Mouse (Mus musculus) monocyte, adult 2 months (primary cell): ENCODE results near the gene 4930415O20Rik.
"Not testable (repeated sequence)": the region's sequence is repeated elsewhere in the genome, so short reads cannot be mapped to it uniquely, and the experiment has no call there.

Experiments used
- DNase-seq, 2 experiments: peaks; one replicate each; pipeline ENCODE4 v3.0.0; 2022; ENCODE audit warnings: low spot score in 2 of 2, low read depth in 1 of 2

The 4930415O20Rik gene

DNA sequence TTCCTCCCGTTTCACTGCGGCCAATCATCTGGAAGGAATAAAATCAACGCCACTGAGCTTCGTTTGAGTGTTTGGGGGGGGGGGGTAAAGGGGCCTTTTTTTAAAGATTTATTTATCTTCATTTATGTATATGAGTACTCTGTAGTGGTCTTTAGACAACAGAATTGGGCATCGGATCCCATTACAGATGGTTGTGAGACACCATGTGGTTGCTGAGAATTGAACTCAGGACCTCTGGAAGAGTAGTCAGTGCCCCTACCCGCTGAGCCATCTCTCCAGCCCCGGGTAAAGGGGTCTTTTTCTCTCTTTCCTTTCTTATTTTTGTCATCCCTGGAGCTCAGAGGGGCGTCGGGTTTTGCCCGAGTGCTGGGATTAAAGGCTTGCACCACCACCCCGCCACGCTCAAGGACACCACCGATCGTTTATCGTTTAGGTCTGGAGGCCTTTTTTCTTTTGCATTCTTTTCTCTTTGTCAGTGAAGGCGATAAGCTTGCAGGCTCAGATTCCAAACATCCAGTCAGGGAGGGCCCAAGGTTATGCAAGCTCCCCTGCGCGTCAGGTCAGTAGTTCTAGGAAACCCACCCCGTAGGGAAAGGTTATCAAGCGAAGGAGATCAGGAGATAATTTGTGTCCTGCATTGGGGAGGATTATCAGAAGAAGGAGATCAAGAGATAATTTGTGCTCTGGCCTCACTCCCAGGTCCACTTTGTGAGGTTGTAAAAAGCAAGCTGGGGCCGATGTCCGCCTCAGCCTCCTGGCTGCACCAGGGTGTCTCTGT, 2.4 kb upstream of the 4930415O20Rik start:
- DNase-seq: no peak

GRCm38 (mm10) chr15:98569216-98569615, 1.6 kb upstream of the 4930415O20Rik start:
- no peak for DNase-seq

DNA sequence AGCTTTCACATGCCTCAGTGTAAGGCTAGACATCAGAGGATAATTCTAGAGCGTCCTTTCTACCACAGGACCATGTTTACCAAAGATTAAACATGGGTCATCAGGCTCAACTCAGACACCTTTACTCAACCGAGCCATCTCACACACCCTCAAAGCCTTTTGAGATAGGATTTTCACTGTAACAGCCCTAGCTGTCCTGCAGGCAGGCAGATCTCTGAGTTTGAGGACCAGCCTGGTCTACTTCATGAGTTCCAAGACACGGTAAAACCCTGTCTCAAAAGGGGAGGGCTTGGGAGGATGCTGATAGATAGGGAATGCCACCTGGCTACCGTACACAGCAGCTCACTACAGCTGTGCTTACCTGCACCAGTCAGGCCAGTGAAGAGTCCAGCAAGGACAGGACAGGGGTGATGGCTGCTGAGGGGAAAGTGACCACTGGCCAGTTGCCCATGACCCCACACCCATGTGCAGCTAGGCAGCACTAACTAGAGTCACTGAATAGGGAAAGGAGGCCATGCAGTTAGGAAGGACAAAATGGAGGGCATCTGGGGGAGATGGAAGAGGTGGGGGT, 924 bp upstream of the 4930415O20Rik start:
- no peak for DNase-seq

DNA sequence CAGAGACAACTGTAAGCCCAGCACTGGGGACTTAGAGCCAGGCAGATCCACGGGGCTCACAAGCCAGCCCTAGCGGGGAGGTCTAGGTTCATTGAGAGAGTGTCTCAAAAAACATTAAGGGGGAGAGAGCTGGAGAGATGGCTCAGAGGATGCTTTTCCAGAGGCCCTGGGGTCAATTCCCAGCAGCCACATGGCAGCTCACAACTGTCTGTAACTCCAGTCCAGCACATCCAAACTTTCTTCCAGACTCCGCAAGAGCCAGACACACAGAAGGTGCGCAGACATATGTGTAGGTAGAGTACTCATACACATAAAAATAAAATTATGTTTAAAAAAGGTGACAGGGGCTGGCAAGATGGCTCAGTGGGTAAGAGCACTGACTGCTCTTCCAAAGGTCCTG, 2.5 kb downstream of the 4930415O20Rik start:
- no peak for DNase-seq

- DNase-seq: no peak
Measured at GRCm38 (mm10) chr15:98579310-98579709, 8.5 kb downstream of the 4930415O20Rik start.

- DNase-seq: peak in 1 of 2 experiments; percentile 30
Measured at GRCm38 (mm10) chr15:98579795-98580464, 9.1 kb downstream of the 4930415O20Rik start.

GRCm38 (mm10) chr15:98582410-98582809, 11.6 kb downstream of the 4930415O20Rik start:
- DNase-seq: no peak

DNA sequence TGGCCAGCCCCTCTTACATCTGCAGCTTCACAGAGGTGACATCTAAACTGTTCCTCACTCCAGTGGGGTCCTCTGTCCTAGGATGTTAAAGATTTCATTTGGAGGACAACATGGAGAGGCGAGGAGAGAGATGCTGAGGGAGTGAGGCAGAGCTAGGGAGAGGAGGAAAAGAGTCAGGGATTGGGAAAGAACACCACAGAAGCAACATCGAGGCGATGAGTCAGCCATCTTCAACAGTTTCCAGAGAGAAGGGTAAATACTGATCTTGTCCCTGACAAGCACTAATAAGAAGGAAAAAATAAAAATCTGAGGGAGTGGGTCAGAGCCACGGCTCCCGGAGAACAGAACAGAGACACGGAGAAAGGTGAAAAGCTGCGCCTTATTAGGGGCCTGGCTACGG, 12.2 kb downstream of the 4930415O20Rik start:
- DNase-seq: no peak

DNA sequence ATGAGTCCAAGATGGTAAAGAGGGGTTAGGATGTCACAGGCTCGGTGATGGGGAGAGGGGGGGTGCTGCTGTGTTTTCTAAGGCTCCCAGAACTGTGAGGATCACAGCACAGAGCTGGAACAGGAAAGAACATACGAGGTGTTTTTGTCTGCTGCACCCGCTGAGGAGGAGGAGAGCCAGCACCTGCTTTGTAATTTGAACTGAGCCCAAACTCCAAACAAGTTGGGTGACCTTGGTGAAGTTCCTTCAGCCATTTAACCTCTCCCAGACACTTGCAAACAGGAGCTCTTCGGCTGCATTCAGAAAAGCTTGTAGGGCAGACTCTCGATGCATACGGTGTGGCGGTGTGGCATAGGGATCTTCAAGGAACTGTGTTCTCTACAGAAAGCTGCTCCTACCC, 14.6 kb downstream of the 4930415O20Rik start:
- no peak for DNase-seq

GRCm38 (mm10) chr15:98586141-98586540, 15.3 kb downstream of the 4930415O20Rik start:
- DNase-seq: not testable (repeated sequence)

DNA sequence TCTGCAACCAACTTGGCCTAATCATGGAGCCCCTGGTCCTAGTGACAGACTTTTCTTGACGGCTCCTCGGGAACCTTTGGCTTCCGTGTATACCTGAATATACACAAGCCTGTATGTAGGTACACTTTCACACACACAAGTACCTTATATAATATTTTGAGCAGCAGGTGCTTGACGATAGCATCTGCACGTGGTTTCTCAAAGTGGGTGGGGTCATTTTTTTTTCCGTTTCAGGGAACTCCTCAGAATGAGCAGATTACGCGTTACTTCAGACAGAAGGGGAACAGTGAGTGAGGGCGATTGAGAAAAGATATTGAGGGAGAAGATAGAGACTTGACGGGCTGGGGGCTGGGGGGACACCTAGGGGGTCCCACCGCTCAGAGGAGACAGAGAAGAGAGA, 16.9 kb downstream of the 4930415O20Rik start:
- no peak for DNase-seq

DNA sequence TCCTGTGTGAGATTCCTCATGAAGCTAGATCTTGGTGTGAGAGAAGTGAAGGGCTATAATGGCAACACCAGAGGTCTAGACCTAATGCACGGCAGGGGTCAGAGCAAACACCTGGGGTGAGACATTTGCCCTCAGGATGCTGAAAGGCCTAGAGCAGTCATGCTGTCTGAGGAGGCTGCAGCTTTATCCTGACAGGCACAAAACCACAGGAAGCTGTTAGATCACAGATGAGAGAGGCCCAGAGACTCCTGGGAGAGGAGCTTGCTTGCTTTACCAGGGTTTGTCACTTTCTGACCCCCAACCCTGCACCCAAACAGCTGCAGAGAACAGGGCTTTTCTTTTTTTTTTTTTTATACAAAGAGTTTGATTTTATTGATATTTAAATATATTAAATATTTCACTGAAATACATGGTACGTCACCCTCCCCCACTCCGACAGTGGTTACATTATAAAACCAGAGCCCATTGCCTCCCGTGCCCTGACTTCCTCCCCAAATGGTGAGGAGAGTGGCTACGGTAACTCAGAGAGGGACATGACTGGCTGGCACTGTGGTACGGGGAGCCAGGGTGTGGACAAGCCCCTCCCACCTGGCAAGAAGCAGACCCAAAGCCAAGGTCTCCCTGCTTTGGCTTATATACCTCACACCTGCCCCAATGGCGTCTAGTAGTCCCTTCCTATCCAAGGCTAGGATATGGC, 19.0 kb downstream of the 4930415O20Rik start:
- DNase-seq: no peak

DNA sequence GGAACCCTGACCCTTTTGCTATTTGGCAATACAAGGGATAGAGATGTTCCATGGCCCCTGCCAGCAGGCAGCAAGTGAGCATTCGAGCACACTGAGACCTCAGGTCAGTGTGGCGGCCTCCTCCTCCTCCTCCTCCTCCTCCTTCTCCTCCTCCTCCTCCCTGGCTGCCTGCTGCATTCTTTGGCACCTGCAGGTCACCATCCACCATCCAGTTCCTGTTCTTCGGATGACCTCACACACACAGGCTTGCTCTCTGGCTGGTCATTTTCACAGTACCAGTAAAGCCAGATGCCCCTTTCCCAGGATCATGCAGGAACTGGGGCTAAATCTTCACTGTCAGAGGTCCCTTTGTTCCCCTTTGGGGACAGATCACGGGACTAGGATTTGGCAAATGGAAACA, 20.6 kb downstream of the 4930415O20Rik start:
- DNase-seq: no peak

DNA sequence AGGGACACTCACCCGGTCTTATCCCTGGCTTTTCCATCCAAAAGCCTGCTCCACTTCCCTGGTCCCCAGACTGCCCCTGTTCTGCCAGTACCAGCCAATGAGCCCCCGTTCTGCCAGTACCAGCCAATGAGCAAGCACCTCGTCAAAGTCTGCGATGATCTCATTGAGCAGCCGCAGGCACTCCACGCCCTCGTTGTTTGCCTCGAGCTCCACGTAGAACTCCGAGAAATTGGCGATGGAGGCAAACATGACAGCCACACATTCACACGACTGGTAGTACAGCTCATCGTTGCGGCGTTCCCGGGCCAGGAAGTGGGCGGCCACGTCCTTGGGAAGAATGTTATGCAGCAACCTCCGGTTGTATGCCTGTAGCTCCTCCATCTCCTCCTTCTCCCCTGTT, 23.4 kb downstream of the 4930415O20Rik start:
- no peak for DNase-seq

DNA sequence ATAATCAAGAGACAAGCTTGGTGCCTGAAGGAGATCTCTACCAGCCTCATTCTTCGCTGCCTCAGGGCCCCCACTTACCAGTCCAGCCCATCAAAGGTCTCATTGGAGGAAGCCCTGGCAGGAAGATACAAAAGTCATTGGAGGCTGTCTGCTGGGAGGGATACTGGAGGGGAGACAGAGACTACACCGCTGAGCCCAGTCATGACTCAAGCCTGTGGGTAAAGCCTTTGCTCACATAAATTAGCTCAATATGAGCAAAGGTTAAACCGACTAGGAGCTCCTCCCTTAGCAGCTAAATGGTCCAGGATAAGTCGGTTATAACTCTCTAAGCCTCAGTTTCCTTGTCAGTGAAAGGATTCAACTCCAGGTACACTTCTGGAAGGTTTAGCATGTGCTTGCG, 24.2 kb downstream of the 4930415O20Rik start:
- DNase-seq: no peak

GRCm38 (mm10) chr15:98596609-98597008, 25.8 kb downstream of the 4930415O20Rik start:
- DNase-seq: no peak

- no peak for DNase-seq
Measured at GRCm38 (mm10) chr15:98600036-98600709, 29.4 kb downstream of the 4930415O20Rik start.

- no peak for DNase-seq
Measured at GRCm38 (mm10) chr15:98601832-98602190, 31.0 kb downstream of the 4930415O20Rik start.

- no peak for DNase-seq
Measured at GRCm38 (mm10) chr15:98602191-98602881, 31.5 kb downstream of the 4930415O20Rik start.

GRCm38 (mm10) chr15:98602921-98603458, 32.2 kb downstream of the 4930415O20Rik start:
- no peak for DNase-seq
